Mouse (Mus musculus) kidney, postnatal 4 days (tissue): Measurements from ENCODE around the gene Rnf39.
A peak's percentile ranks its signal among the peaks of the same experiment; 100 is the strongest.
"Not testable (repeated sequence)": the region's sequence is repeated elsewhere in the genome, so short reads cannot be mapped to it uniquely, and the experiment has no call there.

Experiments
- DNase-seq, 2 experiments: peaks; one replicate each; pipeline ENCODE4 v3.0.0; 2021; ENCODE audit warnings: mixed read lengths in 2 of 2

Rnf39 gene

GRCm38 (mm10) chr17:36982253-36983155 lies 39.8 kb downstream of the Rnf39 start:
- DNase-seq, result no peak

GRCm38 (mm10) chr17:36988475-36988874 lies 45.8 kb downstream of the Rnf39 start:
- DNase-seq, result no peak

GRCm38 (mm10) chr17:36989437-36989836 lies 46.7 kb downstream of the Rnf39 start, which contains the start of gene H2-M5:
TSS of gene H2-M5 (minus strand) at chr17:36989537.
- no peak for DNase-seq

GRCm38 (mm10) chr17:36990630-36991029 lies 47.9 kb downstream of the Rnf39 start:
- DNase-seq, result not testable (repeated sequence)

- no peak for DNase-seq
Observed at GRCm38 (mm10) chr17:36992336-36993104, 49.8 kb downstream of the Rnf39 start.

GRCm38 (mm10) chr17:36993770-36994325 lies 51.1 kb downstream of the Rnf39 start:
- DNase-seq, result no peak

GRCm38 (mm10) chr17:36994528-36994927 lies 51.8 kb downstream of the Rnf39 start:
- DNase-seq, result no peak

GRCm38 (mm10) chr17:36995448-36995847 lies 52.7 kb downstream of the Rnf39 start:
- DNase-seq, result no peak

- DNase-seq, result peak; percentile 94 to 95
Observed at GRCm38 (mm10) chr17:36997033-36997735, 54.5 kb downstream of the Rnf39 start.
